Mouse (Mus musculus) embryonic fibroblast, embryonic 13.5 days (primary cell): Measurements from ENCODE around the gene Lpo. TPM values are rescaled to one million over a fixed set of nuclear protein-coding genes. Genes with fewer than 3 reads are reported as not detected.
A peak's percentile ranks its signal among the peaks of the same experiment; 100 is the strongest.

Experiments used
- H3K27ac ChIP-seq: 2 replicates; pipeline ENCODE4 v1.5.1; 2012; ENCODE audit warnings: low read length, control low read depth, inconsistent platforms; ENCODE audit not compliant: insufficient read depth
- H3K4me1 ChIP-seq: 2 replicates; pipeline ENCODE4 v1.6.1; 2011; ENCODE audit warnings: low read length; ENCODE audit not compliant: control insufficient read depth, insufficient read depth
- H3K4me3 ChIP-seq: 2 replicates; pipeline ENCODE4 v1.5.1; 2011; ENCODE audit warnings: mild to moderate bottlenecking, control low read depth, low read length; ENCODE audit not compliant: insufficient read depth
- CTCF ChIP-seq: IDR thresholded peaks from 2 replicates; pipeline ENCODE4 v1.5.1; 2011; ENCODE audit warnings: mild to moderate bottlenecking, control low read depth, low read length, moderate library complexity, borderline replicate concordance; ENCODE audit not compliant: insufficient read depth
- POLR2A ChIP-seq: IDR thresholded peaks from 2 replicates; pipeline ENCODE4 v1.6.1; 2011; ENCODE audit warnings: low read depth, mild to moderate bottlenecking, control low read depth, low read length, moderate library complexity
- polyA plus RNA-seq: library from polyadenylated mRNA; stranded (reverse); fragments of >200 nt; gene quantifications from 2 replicates; pipeline ENCODE4 v1.2.4, GENCODE M21; 2011; ENCODE audit warnings: low read depth; ENCODE audit not compliant: missing spikeins, insufficient read length

Lpo gene
- polyA plus RNA-seq, 1 experiment = not detected

DNA sequence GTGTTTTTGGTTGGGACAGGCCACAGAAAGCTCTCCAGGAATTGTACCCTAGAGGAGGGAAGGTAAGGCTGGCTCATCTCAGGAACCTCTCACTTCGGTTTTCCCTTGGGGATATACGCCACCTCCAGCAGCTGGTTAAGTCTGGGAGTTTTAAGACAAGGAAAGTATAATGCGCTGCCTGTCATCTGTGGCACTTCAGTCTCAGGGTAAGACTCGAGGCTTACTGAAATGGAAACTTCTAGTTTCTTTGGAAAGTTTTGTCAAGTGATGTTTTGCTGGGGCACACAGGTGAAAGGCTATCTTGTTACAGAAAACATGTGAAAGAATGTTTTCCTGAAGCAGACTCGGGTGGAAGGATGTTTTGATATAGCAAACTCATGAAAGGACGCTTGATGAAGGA lies 20.7 kb downstream of the Lpo start:
- no peak overlapping the region for H3K27ac ChIP-seq
- no peak overlapping the region for H3K4me3 ChIP-seq
- no peak for TF ChIP-seq POLR2A
- no peak for TF ChIP-seq CTCF
- no peaks in the 10 kb centered on the region for H3K4me1 ChIP-seq

DNA sequence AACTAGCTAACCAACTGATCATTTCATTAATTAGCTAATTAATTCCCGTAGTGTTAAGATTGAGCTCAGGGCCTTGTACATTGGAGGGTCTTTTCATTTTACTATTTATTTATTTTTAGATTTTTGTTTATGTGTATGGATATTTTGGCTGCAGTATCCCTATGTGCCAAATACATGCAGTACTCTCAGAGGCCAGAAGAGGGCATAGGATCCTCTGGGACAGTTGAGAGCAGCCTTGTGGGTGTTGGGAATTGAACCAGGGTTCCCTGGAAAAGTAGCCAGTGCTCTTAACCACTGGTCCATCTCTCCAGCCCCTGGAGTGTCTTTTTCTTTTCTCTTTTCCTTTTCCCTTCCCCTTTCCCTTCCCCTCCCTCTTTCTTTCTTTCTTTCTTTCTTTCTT lies 22.6 kb downstream of the Lpo start:
- Histone ChIP-seq H3K4me3 (no peak overlapping the region), H3K4me1 (no peaks in the 10 kb centered on the region), H3K27ac (no peak overlapping the region)
- TF ChIP-seq POLR2A (no peak), CTCF (no peak)

DNA sequence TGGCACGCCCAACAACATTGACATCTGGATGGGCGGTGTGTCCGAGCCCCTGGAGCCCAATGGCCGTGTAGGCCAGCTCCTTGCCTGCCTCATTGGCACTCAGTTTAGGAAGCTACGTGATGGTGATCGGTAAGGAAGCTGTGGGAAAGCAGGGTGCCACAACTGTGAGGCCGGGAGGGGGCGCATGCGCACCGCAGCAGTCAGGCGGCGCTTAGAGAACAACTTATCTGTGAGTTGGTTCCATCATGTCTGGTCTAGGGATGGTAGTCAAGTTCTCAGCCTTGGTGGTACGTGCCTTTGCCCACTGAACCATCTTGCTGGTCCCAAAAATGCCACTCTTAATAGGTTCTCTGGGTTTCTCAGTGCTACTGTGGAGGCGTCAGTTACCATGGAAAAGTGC lies 25.5 kb downstream of the Lpo start:
- Histone ChIP-seq H3K27ac (no peak overlapping the region), H3K4me3 (no peak overlapping the region), H3K4me1 (no peaks in the 10 kb centered on the region)
- no peak for TF ChIP-seq POLR2A
- peak; percentile 53; the same call in 1 of the 2 replicates for TF ChIP-seq CTCF

DNA sequence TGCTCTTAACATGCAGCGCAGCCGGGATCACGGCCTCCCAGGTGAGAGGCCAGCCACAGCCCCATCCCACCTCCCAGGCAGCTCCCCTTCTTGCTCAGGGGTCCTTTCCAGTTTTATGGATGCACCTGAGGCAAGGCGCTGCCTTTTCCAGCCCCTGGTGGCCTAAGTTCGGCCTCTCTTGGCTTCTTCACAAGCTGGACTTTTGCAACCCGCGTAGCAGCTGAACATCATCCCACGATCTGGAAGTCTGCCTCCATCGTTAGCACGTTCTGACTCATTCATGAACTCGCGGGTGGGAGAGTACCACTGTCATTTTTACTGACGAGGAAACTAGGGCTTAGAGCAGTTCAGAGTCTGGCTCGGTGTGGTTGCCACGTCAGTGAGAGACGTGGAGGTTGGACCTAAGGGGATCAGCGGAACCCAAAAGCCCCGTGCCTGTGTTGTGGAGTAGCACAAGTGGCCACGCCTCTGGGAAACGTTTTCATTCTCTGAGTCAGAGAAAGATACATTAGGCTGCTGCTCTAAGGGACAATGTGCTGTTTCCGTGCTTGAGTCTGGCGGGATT lies 26.3 kb downstream of the Lpo start:
- TF ChIP-seq POLR2A = no peak
- TF ChIP-seq CTCF = no peak
- no peak overlapping the region for H3K4me3 ChIP-seq
- H3K4me1 ChIP-seq = no peaks in the 10 kb centered on the region
- no peak overlapping the region for H3K27ac ChIP-seq

DNA sequence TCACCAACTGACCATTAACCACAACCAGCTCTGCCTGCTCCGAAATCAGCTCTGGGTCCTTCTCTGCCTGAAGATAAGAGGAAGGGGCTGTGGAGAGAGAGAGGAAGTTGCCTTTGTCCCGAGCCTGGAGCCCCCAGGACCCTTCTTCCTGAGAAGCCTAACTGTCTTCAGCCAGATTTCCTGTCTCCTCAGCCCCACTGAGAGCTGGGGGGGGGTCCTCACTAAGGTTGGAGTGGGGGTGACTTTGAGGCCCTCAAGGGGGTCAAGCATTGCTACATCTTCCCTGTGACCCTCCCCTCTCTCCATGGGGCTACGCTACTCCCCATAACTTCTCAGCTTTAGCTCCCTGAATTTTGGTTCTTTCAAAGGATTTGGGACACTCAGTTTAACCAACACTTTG lies 34.6 kb downstream of the Lpo start, which contains the start of gene Mpo:
Gene Mpo (plus strand): TSS at position 122 of the 400 bp plus-strand sequence.
- TF ChIP-seq POLR2A (no peak), CTCF (no peak)
- Histone ChIP-seq H3K27ac (no peak within 1 kb of the TSS), H3K4me1 (no peaks in the 10 kb centered on the region), H3K4me3 (no peak within 1 kb of the TSS)

DNA sequence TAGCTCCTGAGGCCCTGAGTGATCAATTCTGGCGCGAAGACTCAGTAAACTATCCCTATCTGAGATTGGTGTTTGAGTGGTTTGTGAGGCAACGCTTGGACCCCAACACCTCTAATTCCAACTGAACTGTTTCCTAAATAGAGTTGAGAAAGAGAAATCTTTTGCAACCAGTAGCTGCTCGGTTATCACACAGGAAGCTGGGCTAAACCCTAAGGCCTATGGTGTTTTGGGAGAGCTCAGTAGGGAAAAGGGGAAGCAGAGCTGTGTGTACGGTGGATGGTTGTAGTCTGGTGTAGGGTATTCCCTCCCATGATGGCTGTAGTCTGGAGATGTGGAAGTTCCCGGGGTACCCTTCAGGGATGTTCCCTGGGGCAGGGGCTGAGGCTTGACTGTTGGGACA lies 38.0 kb downstream of the Lpo start:
- Histone ChIP-seq H3K4me3 (no peak overlapping the region), H3K4me1 (no peaks in the 10 kb centered on the region), H3K27ac (no peak overlapping the region)
- TF ChIP-seq POLR2A = no peak
- TF ChIP-seq CTCF = no peak

DNA sequence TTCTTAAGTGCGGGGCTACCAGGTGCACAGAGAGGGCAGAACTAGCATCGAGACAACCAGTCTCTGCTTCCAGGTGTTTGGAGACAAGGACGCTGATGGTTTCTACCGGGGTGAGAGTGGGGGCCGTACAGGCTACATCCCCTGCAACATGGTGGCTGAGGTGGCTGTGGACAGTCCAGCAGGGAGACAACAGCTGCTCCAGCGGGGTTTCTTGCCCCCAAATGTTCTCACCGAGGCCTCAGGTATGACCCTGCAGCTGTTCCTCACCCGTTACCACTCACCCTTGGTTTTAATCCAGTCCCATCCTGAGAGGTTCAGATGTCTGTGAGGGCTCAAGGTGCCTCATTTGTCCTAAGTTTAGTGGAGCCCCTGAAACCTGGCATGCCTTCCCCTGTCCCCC lies 48.0 kb downstream of the Lpo start:
- TF ChIP-seq CTCF = no peak
- no peak for TF ChIP-seq POLR2A
- no peak overlapping the region for H3K27ac ChIP-seq
- no peaks in the 10 kb centered on the region for H3K4me1 ChIP-seq
- H3K4me3 ChIP-seq = no peak overlapping the region

DNA sequence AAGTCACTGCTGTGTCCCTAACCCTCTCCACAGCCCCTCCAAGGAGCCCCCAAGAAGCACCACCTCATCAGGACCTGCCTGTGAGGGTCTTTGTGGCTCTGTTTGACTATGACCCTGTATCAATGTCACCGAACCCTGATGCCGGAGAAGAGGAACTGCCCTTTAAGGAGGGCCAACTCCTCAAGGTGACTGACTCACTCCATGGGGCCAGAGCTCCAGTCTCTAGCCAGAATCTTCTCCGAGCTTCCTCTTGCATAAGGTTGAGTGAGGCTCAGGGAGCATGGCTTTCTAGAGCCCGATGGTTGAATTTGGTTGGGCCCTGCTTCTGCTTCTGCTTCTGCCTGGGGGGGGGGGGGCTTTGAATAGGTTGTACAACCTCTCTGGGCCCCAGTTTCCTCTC lies 48.7 kb downstream of the Lpo start:
- no peaks in the 10 kb centered on the region for H3K4me1 ChIP-seq
- no peak for TF ChIP-seq POLR2A
- no peak for TF ChIP-seq CTCF
- no peak overlapping the region for H3K27ac ChIP-seq
- no peak overlapping the region for H3K4me3 ChIP-seq

DNA sequence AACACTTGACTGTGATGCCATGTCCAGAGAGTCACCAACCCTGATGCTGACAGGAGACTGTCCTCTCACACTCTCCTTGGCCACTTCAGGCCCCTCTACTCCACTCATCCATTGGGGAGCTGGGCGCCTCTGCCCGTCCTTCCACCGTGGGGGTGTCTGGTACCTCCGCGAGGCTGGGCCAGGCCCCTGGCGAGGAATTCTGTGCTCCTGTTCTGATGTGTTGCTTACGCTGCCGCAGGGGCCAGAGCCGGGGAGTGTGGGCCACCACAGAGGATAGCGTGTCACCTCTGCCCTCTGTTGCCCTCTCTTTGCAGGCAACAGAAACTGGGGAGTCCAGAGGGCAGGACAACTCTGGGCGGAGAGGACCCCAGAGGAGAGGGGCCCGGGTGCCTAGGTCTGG lies 49.2 kb downstream of the Lpo start:
- H3K4me3 ChIP-seq = no peak overlapping the region
- no peak overlapping the region for H3K27ac ChIP-seq
- TF ChIP-seq CTCF (no peak), POLR2A (no peak)
- H3K4me1 ChIP-seq = no peaks in the 10 kb centered on the region

DNA sequence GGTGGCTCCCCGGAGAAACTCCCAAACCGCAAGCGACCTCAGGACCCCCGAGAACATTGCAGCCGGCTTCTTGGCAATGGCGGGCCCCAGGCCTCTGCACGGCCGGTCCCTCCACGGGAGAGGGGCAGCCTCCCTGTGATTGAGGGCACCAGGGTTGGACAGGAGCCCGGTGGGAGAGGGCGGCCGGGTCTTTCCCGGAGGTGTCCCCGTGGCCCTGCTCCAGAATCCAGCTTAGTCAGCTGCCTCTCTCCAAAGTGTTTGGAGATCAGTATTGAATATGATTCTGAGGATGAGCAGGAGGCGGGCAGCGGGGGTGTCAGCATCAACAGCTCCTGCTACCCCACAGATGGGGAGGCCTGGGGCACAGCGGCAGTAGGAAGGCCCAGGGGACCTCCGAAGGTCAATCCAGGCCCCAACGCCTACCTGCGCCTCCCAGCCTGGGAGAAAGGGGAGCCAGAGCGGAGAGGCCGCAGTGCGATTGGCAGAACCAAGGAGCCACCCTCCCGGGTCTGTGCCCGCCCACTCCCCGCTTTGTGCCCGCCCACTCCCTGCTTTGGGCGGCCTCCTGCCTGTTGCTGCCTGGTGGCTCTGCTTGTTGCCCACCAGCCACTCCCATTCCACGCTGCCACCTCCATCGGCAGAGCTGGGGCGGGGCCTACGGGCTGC lies 49.9 kb downstream of the Lpo start:
- Histone ChIP-seq H3K27ac (no peak overlapping the region), H3K4me3 (peak overlapping the region; percentile 6; the same call in 1 of the 2 replicates)
- no peak for TF ChIP-seq CTCF

More for the DNA sequence above, 49.9 kb downstream of the Lpo start:
- H3K4me1 ChIP-seq = no peaks in the 10 kb centered on the region
